Mouse (Mus musculus) testis, adult 2 months (tissue): ENCODE measurements around the gene Eef2kmt. TPM values are rescaled to one million over a fixed set of nuclear protein-coding genes. Genes with fewer than 3 reads are reported as not detected.

Experiments used
- H3K27ac ChIP-seq: fragments of 200-500 bp; 2 replicates; pipeline ENCODE4 v1.5.1; 2012; ENCODE audit warnings: low read depth, low read length; ENCODE audit not compliant: control insufficient read depth, insufficient read depth
- H3K27me3 ChIP-seq: fragments of 200-500 bp; 2 replicates; pipeline ENCODE4 v1.6.1; 2012; ENCODE audit warnings: mild to moderate bottlenecking, low read length, moderate library complexity; ENCODE audit not compliant: control insufficient read depth, insufficient read depth
- H3K36me3 ChIP-seq: fragments of 200-500 bp; 2 replicates; pipeline ENCODE4 v1.6.1; 2012; ENCODE audit warnings: mild to moderate bottlenecking, low read length; ENCODE audit not compliant: control insufficient read depth, insufficient read depth
- H3K4me1 ChIP-seq: fragments of 200-500 bp; 2 replicates; pipeline ENCODE4 v1.6.1; 2012; ENCODE audit warnings: low read length; ENCODE audit not compliant: control insufficient read depth, insufficient read depth
- H3K4me3 ChIP-seq: fragments of 200-500 bp; 2 replicates; pipeline ENCODE4 v1.5.1; 2012; ENCODE audit warnings: low read depth, mild to moderate bottlenecking, low read length, moderate library complexity, mixed read lengths; ENCODE audit not compliant: control insufficient read depth
- CTCF ChIP-seq: fragments of 200-500 bp; IDR thresholded peaks from 2 replicates; pipeline ENCODE4 v1.5.1; 2012; ENCODE audit warnings: low read depth, mild to moderate bottlenecking, inconsistent platforms, low read length, moderate library complexity; ENCODE audit not compliant: control insufficient read depth, insufficient read depth, insufficient replicate concordance
- POLR2A ChIP-seq: fragments of 200-500 bp; IDR thresholded peaks from 2 replicates; pipeline ENCODE4 v1.6.1; 2012; ENCODE audit warnings: low read depth, mild to moderate bottlenecking, inconsistent platforms, low read length, moderate library complexity; ENCODE audit not compliant: control insufficient read depth
- polyA plus RNA-seq: library from polyadenylated mRNA; depleted of rRNA; stranded (reverse); fragments of >200 nt; gene quantifications from 2 replicates; pipeline ENCODE4 v1.2.3, GENCODE M21; 2012; rRNA removed

The Eef2kmt gene
- polyA plus RNA-seq, 1 experiment, result 51.9 TPM

DNA sequence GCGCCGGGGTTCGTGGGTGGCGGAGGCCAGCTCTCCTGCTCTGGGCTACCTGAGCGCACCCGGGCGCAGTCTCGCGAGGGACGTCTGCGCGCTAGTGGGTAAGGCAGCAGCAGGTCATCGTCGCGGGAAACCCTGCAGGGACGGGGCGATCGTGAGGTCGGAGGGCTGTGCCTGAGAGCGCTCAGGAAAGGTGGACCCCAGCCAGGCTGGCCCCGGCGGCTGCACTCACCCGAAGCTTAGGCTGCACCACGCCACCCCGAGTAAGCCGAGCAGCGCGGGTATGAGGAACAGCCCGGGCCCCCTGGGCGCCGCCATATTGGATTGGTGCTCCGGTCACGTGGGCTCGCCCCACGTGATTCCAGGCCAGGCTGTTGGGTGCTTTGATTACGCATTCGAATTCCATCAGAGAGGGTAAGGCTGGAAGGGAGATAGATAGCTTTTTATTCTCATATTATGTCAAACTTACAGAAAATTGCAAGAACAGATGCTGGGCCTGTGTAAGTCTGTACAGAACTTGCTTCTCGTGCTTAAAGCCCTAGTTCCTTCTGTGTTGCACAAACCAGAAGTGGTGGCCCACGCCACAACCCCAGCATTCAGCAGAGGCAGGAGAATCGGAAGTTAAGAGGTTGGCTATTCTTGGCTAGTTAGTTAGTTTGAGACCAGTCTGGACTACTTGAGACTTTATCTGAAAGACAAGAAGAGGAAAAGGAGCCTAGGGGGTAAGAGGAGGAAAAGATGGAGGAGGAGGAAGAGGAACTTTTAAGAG lies 51.9 kb downstream of the Eef2kmt start, which contains the start of gene Nagpa:
Gene Nagpa, minus strand, starts transcription at position 345 of the 766 bp plus-strand sequence.
- peak within 1 kb of the TSS; percentile 30 for H3K27ac ChIP-seq
- TF ChIP-seq POLR2A (peak; percentile 53; the same call in 1 of the 2 replicates), CTCF (no peak)
- no peaks in the 10 kb centered on the region for H3K27me3 ChIP-seq
- peak within 1 kb of the TSS; percentile 87 for H3K4me3 ChIP-seq
- no peaks in the 10 kb centered on the region for H3K36me3 ChIP-seq
- H3K4me1 ChIP-seq, result peaks cover 14% of the 10 kb centered on the region

DNA sequence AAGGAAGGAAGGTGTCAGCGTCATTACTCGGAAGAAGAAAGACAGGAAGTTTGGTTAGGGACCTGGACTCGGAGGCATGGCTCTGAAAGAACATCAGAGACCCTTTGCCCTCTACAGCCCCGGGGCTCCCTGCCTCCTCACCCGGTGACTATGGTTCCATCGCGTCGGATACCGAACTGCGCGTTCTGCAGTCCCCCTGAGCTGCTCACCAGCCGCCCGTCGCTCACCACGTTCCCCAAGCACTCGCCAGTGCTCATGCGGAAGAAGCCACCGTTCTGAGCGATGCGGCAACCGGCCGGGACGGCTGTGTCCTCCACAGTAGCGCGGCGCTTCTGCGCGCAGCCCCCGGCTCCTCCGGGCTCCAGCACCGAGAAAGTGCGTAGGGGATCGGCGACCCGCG lies 52.6 kb downstream of the Eef2kmt start:
- Histone ChIP-seq H3K36me3 (no peaks in the 10 kb centered on the region), H3K27ac (peak overlapping the region; percentile 30; the same call in 1 of the 2 replicates), H3K27me3 (no peaks in the 10 kb centered on the region), H3K4me3 (peak overlapping the region; percentile 87), H3K4me1 (peaks cover 14% of the 10 kb centered on the region)
- TF ChIP-seq CTCF, result no peak
- no peak for TF ChIP-seq POLR2A

DNA sequence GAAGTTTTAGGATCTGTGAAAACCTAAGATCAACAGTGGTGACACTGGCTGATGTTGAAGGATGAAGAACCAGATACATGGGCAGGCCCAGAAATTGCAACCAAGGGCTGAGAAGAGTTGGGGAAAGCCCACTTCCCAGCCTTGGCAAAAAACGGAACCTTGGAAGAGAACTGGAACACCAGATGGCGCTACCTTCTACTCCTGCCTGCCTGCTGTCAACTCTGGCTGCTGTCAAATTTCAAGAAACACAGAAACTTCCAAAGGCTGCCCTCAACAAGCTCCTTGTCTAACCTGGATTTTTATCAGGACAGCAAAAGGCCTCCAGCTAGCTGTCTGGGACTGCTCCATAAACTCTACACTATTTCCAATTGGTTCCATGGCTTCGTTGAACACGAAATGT lies 53.1 kb downstream of the Eef2kmt start:
- TF ChIP-seq CTCF (peak; percentile 43; the same call in 1 of the 2 replicates), POLR2A (no peak)
- H3K27me3 ChIP-seq, result no peaks in the 10 kb centered on the region
- H3K4me3 ChIP-seq, result peak overlapping the region; percentile 87
- no peaks in the 10 kb centered on the region for H3K36me3 ChIP-seq
- H3K4me1 ChIP-seq, result peaks cover 14% of the 10 kb centered on the region
- H3K27ac ChIP-seq, result no peak overlapping the region

GRCm38 (mm10) chr16:5195080-5195479 lies 60.7 kb downstream of the Eef2kmt start:
- TF ChIP-seq POLR2A, result no peak
- peak; percentile 60; the same call in 1 of the 2 replicates for TF ChIP-seq CTCF
- H3K4me3 ChIP-seq, result no peak overlapping the region
- H3K36me3 ChIP-seq, result no peaks in the 10 kb centered on the region
- no peak overlapping the region for H3K27ac ChIP-seq
- no peaks in the 10 kb centered on the region for H3K27me3 ChIP-seq
- no peaks in the 10 kb centered on the region for H3K4me1 ChIP-seq

Other genes with a start within 250 kb of the Eef2kmt start
- 1.7 and 4.3 TPM in 2 replicates for gene Smim22, start 248.7 kb downstream of the Eef2kmt start, polyA plus RNA-seq
- 277 and 305 TPM in 2 replicates for gene Rogdi, start 242.4 kb downstream of the Eef2kmt start, polyA plus RNA-seq
- 44.5 and 45.3 TPM in 2 replicates for gene Glyr1, start 206.1 kb downstream of the Eef2kmt start, polyA plus RNA-seq
- 26.8 and 28.4 TPM in 2 replicates for gene Ubn1, start 205.9 kb downstream of the Eef2kmt start, polyA plus RNA-seq
- 0.16 and 0.45 TPM in 2 replicates for gene Ppl, start 123.6 kb downstream of the Eef2kmt start, polyA plus RNA-seq
- 0.06 and 0.07 TPM in 2 replicates for gene Sec14l5, start 108.9 kb downstream of the Eef2kmt start, polyA plus RNA-seq
- 11.4 and 13.1 TPM in 2 replicates for gene Nagpa, start 52.0 kb downstream of the Eef2kmt start, polyA plus RNA-seq
- gene AU021092, start 33.7 kb downstream of the Eef2kmt start, polyA plus RNA-seq, result 15.1 and 21.7 TPM in 2 replicates
- gene Alg1, start 22.4 kb downstream of the Eef2kmt start, polyA plus RNA-seq, result 21.3 and 26.0 TPM in 2 replicates